Mouse (Mus musculus) liver, adult 2 months (tissue): ENCODE results near the gene Itga1. TPM values are rescaled to one million over a fixed set of nuclear protein-coding genes. Genes with fewer than 3 reads are reported as not detected.

Experiments used
- DNase-seq: peaks from one replicate; pipeline ENCODE4 v3.0.0-alpha.2; 2011; ENCODE audit warnings: low read depth, low spot score; ENCODE audit errors: extremely low read depth
- H3K27ac ChIP-seq: fragments of 200-500 bp; replicated peaks from 2 replicates; pipeline ENCODE4 v1.5.1; 2012; ENCODE audit warnings: low read depth, mild to moderate bottlenecking, control low read depth, inconsistent platforms, low read length; ENCODE audit not compliant: insufficient read depth
- H3K27me3 ChIP-seq: fragments of 200-500 bp; 2 replicates; pipeline ENCODE4 v1.6.1; 2012; ENCODE audit warnings: mild to moderate bottlenecking, moderate library complexity, low read length, inconsistent platforms; ENCODE audit not compliant: control insufficient read depth, insufficient read depth
- H3K36me3 ChIP-seq: fragments of 200-500 bp; 2 replicates; pipeline ENCODE4 v1.6.1; 2012; ENCODE audit warnings: low read length, inconsistent platforms; ENCODE audit not compliant: control insufficient read depth, insufficient read depth
- H3K4me1 ChIP-seq: fragments of 200-500 bp; 2 replicates; pipeline ENCODE4 v1.6.1; 2011; ENCODE audit warnings: low read length; ENCODE audit not compliant: control insufficient read depth, insufficient read depth
- H3K4me3 ChIP-seq: fragments of 200-500 bp; 2 replicates; pipeline ENCODE4 v1.5.1; 2011; ENCODE audit warnings: low read depth, mild to moderate bottlenecking, control low read depth, low read length, moderate library complexity; ENCODE audit not compliant: insufficient read depth
- H3K79me2 ChIP-seq: fragments of 200-500 bp; 2 replicates; pipeline ENCODE4 v1.6.1; 2012; ENCODE audit warnings: inconsistent platforms, mild to moderate bottlenecking, low read length, moderate library complexity; ENCODE audit not compliant: control insufficient read depth, insufficient read depth
- H3K9ac ChIP-seq: fragments of 200-500 bp; 2 replicates; pipeline ENCODE4 v1.6.1; 2012; ENCODE audit warnings: low read depth, mild to moderate bottlenecking, control low read depth, inconsistent platforms, low read length
- CTCF ChIP-seq: fragments of 200-500 bp; IDR thresholded peaks from 2 replicates; pipeline ENCODE4 v1.5.1; 2011; ENCODE audit warnings: low read depth, low read length, control low read depth
- POLR2A ChIP-seq: fragments of 200-500 bp; IDR thresholded peaks from 2 replicates; pipeline ENCODE4 v1.6.1; 2011; ENCODE audit warnings: low read length, control low read depth; ENCODE audit not compliant: insufficient read depth; ENCODE audit errors: extremely low read depth
- WGBS: fragments of 180-500 bp; shearing (Covaris S2); methylation state at CpG from one replicate; pipeline ENCODE4 v1.1.7; 2018; 5-methylcytosine and 5-hydroxymethylcytosine counted together
- polyA plus RNA-seq: library from polyadenylated mRNA; depleted of rRNA; stranded (reverse); fragments of >200 nt; gene quantifications from 2 replicates; pipeline ENCODE4 v1.2.3, GENCODE M21; 2012
- total RNA-seq: library from RNA; depleted of rRNA; stranded (reverse); fragments of >200 nt; gene quantifications from 2 replicates; pipeline ENCODE4 v1.2.3, GENCODE M21; 2014

Gene Itga1
- total and polyA plus RNA-seq, 2 experiments: 3.2 to 20.1 TPM

GRCm38 (mm10) chr13:115090069-115090976 is 11.4 kb downstream of the Itga1 start, which contains the start of gene Pelo:
TSS of gene Pelo (minus strand) at chr13:115090186.
- peak; percentile 82 for DNase-seq
- WGBS: under 1% methylated on average over 60 of the region's 60 CpGs
- no peaks in the 10 kb centered on the region for H3K27me3 ChIP-seq
- peak within 1 kb of the TSS; percentile 85 for H3K27ac ChIP-seq
- peak within 1 kb of the TSS; percentile 81 for H3K4me3 ChIP-seq
- peaks cover 20% of the 10 kb centered on the region for H3K4me1 ChIP-seq
- peak within 1 kb of the TSS; percentile 91 for H3K9ac ChIP-seq
- TF ChIP-seq POLR2A (peak; percentile 83), CTCF (no peak)
- H3K79me2 ChIP-seq: peaks cover 16% of the 10 kb centered on the region; the same call in 1 of the 2 replicates
- peaks cover 7% of the 10 kb centered on the region; the same call in 1 of the 2 replicates for H3K36me3 ChIP-seq

GRCm38 (mm10) chr13:115089395-115090025 is 12.3 kb downstream of the Itga1 start:
- Histone ChIP-seq H3K36me3 (peaks cover 8% of the 10 kb centered on the region; the same call in 1 of the 2 replicates), H3K79me2 (peaks cover 16% of the 10 kb centered on the region; the same call in 1 of the 2 replicates), H3K27me3 (no peaks in the 10 kb centered on the region), H3K9ac (peak overlapping the region; percentile 91), H3K4me3 (peak overlapping the region; percentile 81), H3K27ac (peak overlapping the region; percentile 85), H3K4me1 (peaks cover 20% of the 10 kb centered on the region)
- DNase-seq: peak; percentile 78
- 2% methylated on average over 35 of the region's 35 CpGs for WGBS
- TF ChIP-seq CTCF: no peak
- TF ChIP-seq POLR2A: peak; percentile 79; the same call in 1 of the 2 replicates

GRCm38 (mm10) chr13:115089020-115089394 is 12.8 kb downstream of the Itga1 start:
- H3K27ac ChIP-seq: peak overlapping the region; percentile 3; the same call in 1 of the 2 replicates

GRCm38 (mm10) chr13:115085974-115086373 is 15.8 kb downstream of the Itga1 start:
- peak overlapping the region; percentile 45; the same call in 1 of the 2 replicates for H3K27ac ChIP-seq
- no peak for TF ChIP-seq POLR2A
- no peak overlapping the region for H3K4me3 ChIP-seq
- peaks cover 14% of the 10 kb centered on the region; the same call in 1 of the 2 replicates for H3K79me2 ChIP-seq
- H3K27me3 ChIP-seq: no peaks in the 10 kb centered on the region
- H3K9ac ChIP-seq: no peak overlapping the region
- peaks cover 12% of the 10 kb centered on the region for H3K36me3 ChIP-seq
- 78% methylated on average over 6 of the region's 6 CpGs for WGBS
- H3K4me1 ChIP-seq: peaks cover 13% of the 10 kb centered on the region
- no peak for DNase-seq

More at GRCm38 (mm10) chr13:115089020-115089394, 12.8 kb downstream of the Itga1 start:
- H3K4me3 ChIP-seq: peak overlapping the region; percentile 81
- H3K27me3 ChIP-seq: no peaks in the 10 kb centered on the region
- peaks cover 16% of the 10 kb centered on the region; the same call in 1 of the 2 replicates for H3K79me2 ChIP-seq
- no peak for DNase-seq
- H3K36me3 ChIP-seq: peaks cover 8% of the 10 kb centered on the region; the same call in 1 of the 2 replicates
- H3K9ac ChIP-seq: peak overlapping the region; percentile 91
- peaks cover 20% of the 10 kb centered on the region for H3K4me1 ChIP-seq
- no peak for TF ChIP-seq POLR2A
- TF ChIP-seq CTCF: no peak
- 27% methylated on average over 11 of the region's 11 CpGs for WGBS

- H3K36me3 ChIP-seq: peaks cover 5% of the 10 kb centered on the region
- no peak overlapping the region for H3K4me3 ChIP-seq
- no peak for DNase-seq
- H3K79me2 ChIP-seq: peaks cover 4% of the 10 kb centered on the region; the same call in 1 of the 2 replicates
- no peak for TF ChIP-seq CTCF
- TF ChIP-seq POLR2A: no peak
- H3K27ac ChIP-seq: no peak overlapping the region
- no peak overlapping the region for H3K9ac ChIP-seq
- 82% methylated on average over 7 of the region's 7 CpGs for WGBS
- peaks cover 14% of the 10 kb centered on the region for H3K4me1 ChIP-seq
- no peaks in the 10 kb centered on the region for H3K27me3 ChIP-seq
Observed at GRCm38 (mm10) chr13:115082339-115082738, 19.4 kb downstream of the Itga1 start.
